Mouse (Mus musculus): Measurements from ENCODE around the gene Itga11. TPM values are rescaled to one million over a fixed set of nuclear protein-coding genes. Genes with fewer than 3 reads are reported as not detected.
A peak's percentile ranks its signal among the peaks of the same experiment; 100 is the strongest.
"Not testable (repeated sequence)": the region's sequence is repeated elsewhere in the genome, so short reads cannot be mapped to it uniquely, and the experiment has no call there.

The Itga11 gene
- polyA plus RNA-seq, 1 experiment from 2014 or later = not detected

- WGBS (ENCODE audit: missing documents) = 88% methylated on average over 4 of the region's 4 CpGs
- no peak overlapping the region for H3K4me3 ChIP-seq (ENCODE audit: inconsistent target)
- H3K36me3 ChIP-seq (ENCODE audit: inconsistent target) = no peaks in the 10 kb centered on the region
- H3K79me2 ChIP-seq (ENCODE audit: inconsistent target) = no peaks in the 10 kb centered on the region
- H3K27ac ChIP-seq = no peak overlapping the region
Observed at GRCm38 (mm10) chr9:62765346-62765745, 87.7 kb downstream of the Itga11 start.

- Histone ChIP-seq H3K27ac (no peak overlapping the region), H3K36me3 (ENCODE audit: inconsistent target) (no peaks in the 10 kb centered on the region), H3K4me3 (ENCODE audit: inconsistent target) (no peak overlapping the region), H3K79me2 (ENCODE audit: inconsistent target) (no peaks in the 10 kb centered on the region)
- WGBS (ENCODE audit: missing documents) = 83% methylated on average over 15 of the region's 17 CpGs
Observed at GRCm38 (mm10) chr9:62767464-62767863, 89.8 kb downstream of the Itga11 start.

- 94% methylated on average over 5 of the region's 5 CpGs for WGBS (ENCODE audit: missing documents)
- no peak overlapping the region for H3K4me3 ChIP-seq (ENCODE audit: inconsistent target)
- no peaks in the 10 kb centered on the region for H3K79me2 ChIP-seq (ENCODE audit: inconsistent target)
- no peaks in the 10 kb centered on the region for H3K36me3 ChIP-seq (ENCODE audit: inconsistent target)
- H3K27ac ChIP-seq = no peak overlapping the region
Observed at GRCm38 (mm10) chr9:62768361-62768760, 90.7 kb downstream of the Itga11 start.

DNA sequence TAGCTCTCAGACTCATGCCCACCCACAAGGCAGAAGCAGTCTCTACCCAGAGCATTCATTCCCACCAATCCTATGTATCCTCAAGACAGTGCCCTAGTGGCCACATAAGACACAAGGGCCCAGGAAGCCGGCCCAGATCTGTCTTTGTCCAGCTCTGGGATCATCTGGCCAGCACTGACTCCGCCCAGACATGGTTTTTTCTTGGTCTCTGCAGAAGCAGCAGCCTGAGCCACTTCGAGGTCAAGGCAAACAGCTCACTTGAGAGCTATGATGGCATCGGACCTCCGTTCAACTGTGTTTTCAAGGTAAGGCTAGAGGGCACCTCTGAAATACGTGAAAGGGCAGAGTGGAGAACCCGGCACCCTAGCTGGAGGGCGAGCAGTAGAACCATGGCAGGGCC lies 95.1 kb downstream of the Itga11 start:
- no peak overlapping the region for H3K4me3 ChIP-seq (ENCODE audit: inconsistent target)
- no peaks in the 10 kb centered on the region for H3K79me2 ChIP-seq (ENCODE audit: inconsistent target)
- H3K36me3 ChIP-seq (ENCODE audit: inconsistent target) = no peaks in the 10 kb centered on the region
- WGBS (ENCODE audit: missing documents) = 91% methylated on average over 8 of the region's 8 CpGs
- no peak overlapping the region for H3K27ac ChIP-seq

- H3K4me3 ChIP-seq (ENCODE audit: inconsistent target) = no peak overlapping the region
- no peaks in the 10 kb centered on the region for H3K36me3 ChIP-seq (ENCODE audit: inconsistent target)
- no peaks in the 10 kb centered on the region for H3K79me2 ChIP-seq (ENCODE audit: inconsistent target)
- WGBS (ENCODE audit: missing documents) = 86% methylated on average over 2 of the region's 4 CpGs
- H3K27ac ChIP-seq = no peak overlapping the region
Observed at GRCm38 (mm10) chr9:62775464-62775863, 97.8 kb downstream of the Itga11 start.

GRCm38 (mm10) chr9:62777461-62777860 lies 99.8 kb downstream of the Itga11 start:
- no peak overlapping the region for H3K27ac ChIP-seq
- H3K79me2 ChIP-seq (ENCODE audit: inconsistent target) = no peaks in the 10 kb centered on the region
- H3K36me3 ChIP-seq (ENCODE audit: inconsistent target) = no peaks in the 10 kb centered on the region
- H3K4me3 ChIP-seq (ENCODE audit: inconsistent target) = no peak overlapping the region
- WGBS (ENCODE audit: missing documents) = 10% methylated on average over 5 of the region's 5 CpGs

DNA sequence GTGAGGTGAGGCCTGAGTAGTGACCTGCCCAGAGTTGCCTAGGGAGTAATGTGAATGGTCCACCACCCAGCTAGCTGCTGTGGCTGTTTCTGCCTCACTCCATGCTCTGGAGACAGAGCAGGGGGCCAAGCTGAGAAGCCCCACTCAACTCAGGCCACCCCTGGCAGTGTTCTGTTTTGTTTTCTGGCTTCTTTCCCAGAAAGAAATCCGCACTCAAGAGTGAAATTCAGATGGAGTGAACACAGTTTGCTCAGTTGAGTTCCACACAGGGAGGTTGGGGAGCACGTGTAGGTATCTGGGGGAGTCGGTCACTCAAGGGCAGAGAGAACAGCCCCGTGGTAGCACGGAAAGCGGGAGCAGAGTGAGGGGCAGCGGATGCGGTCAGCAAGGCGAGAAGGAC lies 101.1 kb downstream of the Itga11 start:
- Histone ChIP-seq H3K27ac (no peak overlapping the region), H3K79me2 (ENCODE audit: inconsistent target) (no peaks in the 10 kb centered on the region), H3K4me3 (ENCODE audit: inconsistent target) (no peak overlapping the region), H3K36me3 (ENCODE audit: inconsistent target) (no peaks in the 10 kb centered on the region)
- WGBS (ENCODE audit: missing documents) = 93% methylated on average over 9 of the region's 9 CpGs

DNA sequence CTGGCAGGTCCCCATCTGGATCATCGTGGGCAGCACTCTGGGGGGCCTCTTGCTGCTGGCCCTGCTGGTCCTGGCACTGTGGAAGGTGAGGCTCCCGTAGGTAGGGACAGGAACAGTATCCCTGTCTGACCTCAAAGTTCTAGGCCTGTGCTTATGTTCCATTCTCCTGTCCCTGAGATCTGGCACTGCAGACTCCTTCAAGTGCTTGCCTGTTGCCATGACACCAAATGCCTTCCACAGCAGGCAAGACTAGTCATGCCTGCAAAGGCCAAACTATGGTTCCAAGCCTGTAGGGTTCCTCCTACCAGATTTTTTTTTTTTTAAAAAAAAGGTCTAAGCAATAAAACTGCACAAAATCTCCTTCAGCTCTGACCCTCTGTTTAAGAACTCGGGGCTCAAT lies 104.3 kb downstream of the Itga11 start:
- 86% methylated on average over 3 of the region's 3 CpGs for WGBS (ENCODE audit: missing documents)
- H3K4me3 ChIP-seq (ENCODE audit: inconsistent target) = no peak overlapping the region
- H3K79me2 ChIP-seq (ENCODE audit: inconsistent target) = no peaks in the 10 kb centered on the region
- no peak overlapping the region for H3K27ac ChIP-seq
- H3K36me3 ChIP-seq (ENCODE audit: inconsistent target) = no peaks in the 10 kb centered on the region

- H3K79me2 ChIP-seq (ENCODE audit: inconsistent target) = no peaks in the 10 kb centered on the region
- no peaks in the 10 kb centered on the region for H3K36me3 ChIP-seq (ENCODE audit: inconsistent target)
- H3K4me3 ChIP-seq (ENCODE audit: inconsistent target) = no peak overlapping the region
- H3K27ac ChIP-seq = no peak overlapping the region
- WGBS (ENCODE audit: missing documents) = 77% methylated on average over 14 of the region's 16 CpGs
Observed at GRCm38 (mm10) chr9:62782976-62783781, 105.6 kb downstream of the Itga11 start.

DNA sequence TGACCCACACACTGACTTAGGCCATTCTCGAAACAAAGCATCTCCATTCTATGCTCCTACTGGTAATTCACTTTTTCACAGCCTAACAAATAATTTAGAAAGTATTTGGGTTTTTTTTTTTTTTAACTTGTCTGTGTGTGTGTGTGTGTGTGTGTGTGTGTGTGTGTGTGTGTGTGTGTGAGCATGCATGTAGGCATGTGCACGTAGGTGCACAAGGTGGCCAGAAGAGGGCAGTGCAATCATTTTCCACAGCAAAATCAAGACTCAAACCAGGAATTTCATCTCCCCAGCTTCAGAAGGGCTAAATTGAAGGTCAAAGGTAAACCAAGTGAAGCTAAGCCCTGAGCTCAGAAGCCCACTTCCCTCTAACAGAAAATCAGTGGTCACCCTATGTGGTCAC lies 106.6 kb downstream of the Itga11 start:
- no peaks in the 10 kb centered on the region for H3K79me2 ChIP-seq (ENCODE audit: inconsistent target)
- no peak overlapping the region for H3K27ac ChIP-seq
- H3K36me3 ChIP-seq (ENCODE audit: inconsistent target) = no peaks in the 10 kb centered on the region
- WGBS (ENCODE audit: missing documents) = 100% methylated on average over 1 of the region's 2 CpGs
- no peak overlapping the region for H3K4me3 ChIP-seq (ENCODE audit: inconsistent target)

DNA sequence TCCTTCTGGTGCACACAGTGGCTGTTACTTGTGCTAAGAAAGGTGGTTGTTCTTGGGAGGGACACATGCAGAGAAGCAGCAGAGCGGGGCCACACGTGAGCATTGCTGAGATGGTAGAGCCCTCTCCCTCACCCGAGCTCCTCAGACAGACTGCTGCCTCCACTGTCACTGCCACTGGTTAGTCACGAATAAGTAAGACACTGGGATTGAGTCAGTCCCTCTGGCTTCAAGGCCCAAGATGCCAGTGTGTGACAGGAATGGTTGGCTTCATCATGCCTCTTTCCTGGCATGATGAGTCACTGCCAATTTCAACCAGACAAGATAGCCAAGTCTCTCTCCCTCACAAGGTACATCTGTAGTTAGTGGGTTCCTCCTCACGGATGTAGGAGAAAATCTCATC lies 109.1 kb downstream of the Itga11 start:
- H3K36me3 ChIP-seq (ENCODE audit: inconsistent target) = no peaks in the 10 kb centered on the region
- H3K27ac ChIP-seq = no peak overlapping the region
- no peak overlapping the region for H3K4me3 ChIP-seq (ENCODE audit: inconsistent target)
- H3K79me2 ChIP-seq (ENCODE audit: inconsistent target) = peaks cover 8% of the 10 kb centered on the region; the same call in 1 of the 2 replicates
- 95% methylated on average over 5 of the region's 5 CpGs for WGBS (ENCODE audit: missing documents)

- no peak overlapping the region for H3K27ac ChIP-seq
- peaks cover 39% of the 10 kb centered on the region for H3K79me2 ChIP-seq (ENCODE audit: inconsistent target)
- peaks cover 14% of the 10 kb centered on the region; the same call in 1 of the 2 replicates for H3K36me3 ChIP-seq (ENCODE audit: inconsistent target)
- no peak overlapping the region for H3K4me3 ChIP-seq (ENCODE audit: inconsistent target)
- 99% methylated on average over 12 of the region's 12 CpGs for WGBS (ENCODE audit: missing documents)
Observed at GRCm38 (mm10) chr9:62789856-62790255, 112.2 kb downstream of the Itga11 start.

GRCm38 (mm10) chr9:62799218-62799617 lies 121.6 kb downstream of the Itga11 start:
- H3K36me3 ChIP-seq (ENCODE audit: inconsistent target) = peaks cover 35% of the 10 kb centered on the region
- not testable (repeated sequence) for H3K27ac ChIP-seq; H3K4me3 ChIP-seq (ENCODE audit: inconsistent target)
- WGBS (ENCODE audit: missing documents) = 100% methylated on average over 1 of the region's 2 CpGs
- peaks cover 100% of the 10 kb centered on the region for H3K79me2 ChIP-seq (ENCODE audit: inconsistent target)

- H3K4me3 ChIP-seq (ENCODE audit: inconsistent target) = peak overlapping the region; percentile 97
- peak overlapping the region; percentile 81 for H3K27ac ChIP-seq
- no peaks in the 10 kb centered on the region for H3K36me3 ChIP-seq (ENCODE audit: inconsistent target)
- WGBS (ENCODE audit: missing documents) = 36% methylated on average over 8 of the region's 8 CpGs
- H3K79me2 ChIP-seq (ENCODE audit: inconsistent target) = peaks cover 61% of the 10 kb centered on the region
Observed at GRCm38 (mm10) chr9:62810095-62810494, 132.5 kb downstream of the Itga11 start.

GRCm38 (mm10) chr9:62810543-62811515 lies 133.2 kb downstream of the Itga11 start:
- 1% methylated on average over 57 of the region's 58 CpGs for WGBS (ENCODE audit: missing documents)
- H3K27ac ChIP-seq = peak overlapping the region; percentile 81
- no peaks in the 10 kb centered on the region for H3K36me3 ChIP-seq (ENCODE audit: inconsistent target)
- H3K4me3 ChIP-seq (ENCODE audit: inconsistent target) = peak overlapping the region; percentile 97
- peaks cover 54% of the 10 kb centered on the region for H3K79me2 ChIP-seq (ENCODE audit: inconsistent target)

All from macrophage (primary cell).